Mouse (Mus musculus): ENCODE data around the gene Nedd9. TPM values are rescaled to one million over a fixed set of nuclear protein-coding genes. Genes with fewer than 3 reads are reported as not detected.

Gene Nedd9
- polyA plus RNA-seq, 1 experiment from 2014 or later: 22.9 TPM

DNA sequence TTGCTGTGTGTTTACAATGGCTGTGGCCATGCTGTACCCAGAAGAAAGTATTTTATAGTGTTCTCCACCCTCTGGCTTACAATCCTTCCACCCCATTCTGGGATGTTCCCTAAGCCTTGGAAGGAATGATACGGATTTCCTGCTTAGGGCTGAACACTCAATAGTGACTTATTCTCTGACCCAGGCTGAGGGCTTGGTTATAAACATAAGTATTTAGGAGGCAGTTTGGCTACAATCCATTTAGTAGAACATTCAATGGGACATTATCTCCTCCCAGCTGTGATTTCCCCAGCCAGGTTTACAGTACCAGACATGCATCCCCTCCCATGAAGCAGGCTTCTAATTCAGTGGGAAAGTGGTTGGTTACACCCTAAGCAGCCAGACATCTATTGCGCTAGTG, 17.3 kb upstream of the Nedd9 start:
- H3K4me3 ChIP-seq (ENCODE audit: control insufficient read depth in 1 of 2, insufficient read depth in 1 of 2, low read depth in 1 of 2, low read length in 2 of 2): no peak overlapping the region
- no peaks in the 10 kb centered on the region for H3K9me3 ChIP-seq (ENCODE audit: control insufficient read depth, low read length)
- H3K27me3 ChIP-seq (ENCODE audit: control insufficient read depth, insufficient read depth, low read length): no peaks in the 10 kb centered on the region
- H3K27ac ChIP-seq (replicated peaks in 1 of 2; ENCODE audit: control insufficient read depth in 1 of 2, insufficient read depth in 1 of 2, low read depth in 2 of 2, low read length in 2 of 2): no peak overlapping the region
- no peak overlapping the region for H3K4me2 ChIP-seq (ENCODE audit: low read length)
- H3K4me1 ChIP-seq (ENCODE audit: control insufficient read depth in 2 of 2, insufficient read depth in 2 of 2, low read length in 2 of 2): no peaks in the 10 kb centered on the region
- 83% methylated on average over 2 of the region's 2 CpGs for WGBS
- no peak overlapping the region for H3K9ac ChIP-seq (ENCODE audit: low read length)
- H3K36me3 ChIP-seq (ENCODE audit: control insufficient read depth, insufficient read depth, low read length): no peaks in the 10 kb centered on the region
- no peak for ATAC-seq (ENCODE audit: insufficient number of reproducible peaks, insufficient read depth, low FRiP score, low read depth)

DNA sequence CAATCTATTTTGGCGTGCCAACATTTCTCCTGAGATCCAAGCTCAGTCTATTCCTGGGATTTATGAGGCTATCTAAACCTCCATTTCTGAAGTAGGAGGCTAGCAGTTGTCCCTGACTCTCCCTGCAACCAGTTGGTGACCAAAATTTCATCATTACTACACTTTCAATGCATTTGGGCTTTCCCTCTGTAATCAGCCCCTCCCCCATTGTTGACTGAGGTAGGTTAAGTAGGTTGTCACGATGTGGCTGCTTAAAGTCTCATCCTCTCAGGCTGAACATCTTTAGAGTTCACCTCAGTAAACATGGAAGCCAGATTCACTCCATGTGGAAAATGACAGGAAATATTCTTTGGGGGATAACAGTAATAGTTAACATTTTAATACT, 15.7 kb upstream of the Nedd9 start:
- Histone ChIP-seq H3K4me2 (ENCODE audit: low read length) (no peak overlapping the region), H3K27me3 (ENCODE audit: control insufficient read depth, insufficient read depth, low read length) (no peaks in the 10 kb centered on the region), H3K27ac (replicated peaks in 1 of 2; ENCODE audit: control insufficient read depth in 1 of 2, insufficient read depth in 1 of 2, low read depth in 2 of 2, low read length in 2 of 2) (no peak overlapping the region), H3K36me3 (ENCODE audit: control insufficient read depth, insufficient read depth, low read length) (no peaks in the 10 kb centered on the region), H3K9ac (ENCODE audit: low read length) (no peak overlapping the region), H3K4me3 (ENCODE audit: control insufficient read depth in 1 of 2, insufficient read depth in 1 of 2, low read depth in 1 of 2, low read length in 2 of 2) (no peak overlapping the region), H3K9me3 (ENCODE audit: control insufficient read depth, low read length) (no peaks in the 10 kb centered on the region), H3K4me1 (ENCODE audit: control insufficient read depth in 2 of 2, insufficient read depth in 2 of 2, low read length in 2 of 2) (no peaks in the 10 kb centered on the region)
- WGBS: 70% methylated on average over 2 of the region's 2 CpGs
- ATAC-seq (ENCODE audit: insufficient number of reproducible peaks, insufficient read depth, low FRiP score, low read depth): no peak

DNA sequence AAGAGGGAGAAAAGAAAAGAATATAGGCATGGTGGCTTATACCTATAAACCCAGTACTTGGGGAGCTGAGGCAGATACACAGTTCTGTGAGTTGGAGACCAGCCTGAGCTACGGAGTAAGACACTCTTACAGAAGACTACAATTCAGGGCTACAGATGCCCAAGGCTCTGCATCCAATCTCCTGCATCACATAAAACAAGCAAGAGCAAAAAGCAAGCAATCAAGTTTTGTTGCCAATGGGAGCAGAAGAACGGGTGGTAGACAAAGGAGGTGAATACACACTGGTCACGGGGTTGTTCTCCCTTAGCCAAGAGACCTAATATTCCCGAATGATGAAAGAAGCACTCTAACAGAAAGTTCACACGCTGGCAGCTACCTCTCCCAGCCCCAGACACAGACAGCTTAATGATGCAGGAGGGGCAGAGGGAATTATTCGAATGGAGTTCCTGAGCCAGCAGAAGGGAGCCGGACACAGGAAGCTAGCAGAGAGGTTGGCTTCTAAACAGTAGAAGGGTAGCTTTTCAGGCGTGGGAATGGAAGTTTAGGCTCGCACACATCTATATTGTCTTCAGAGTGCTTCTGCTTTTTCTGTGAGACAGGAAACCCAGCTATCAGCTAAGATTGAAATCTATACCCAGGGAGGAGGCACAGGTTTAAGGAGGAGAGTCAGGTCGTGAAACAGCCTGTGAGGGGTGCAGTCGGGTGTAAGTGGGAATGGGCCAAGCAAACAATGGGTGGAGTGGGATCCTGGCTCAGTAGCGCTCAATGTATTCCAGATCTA, 15.2 kb upstream of the Nedd9 start:
- Histone ChIP-seq H3K9me3 (ENCODE audit: control insufficient read depth, low read length) (no peaks in the 10 kb centered on the region), H3K4me2 (ENCODE audit: low read length) (no peak overlapping the region), H3K4me1 (ENCODE audit: control insufficient read depth in 2 of 2, insufficient read depth in 2 of 2, low read length in 2 of 2) (no peaks in the 10 kb centered on the region), H3K27ac (replicated peaks in 1 of 2; ENCODE audit: control insufficient read depth in 1 of 2, insufficient read depth in 1 of 2, low read depth in 2 of 2, low read length in 2 of 2) (no peak overlapping the region), H3K27me3 (ENCODE audit: control insufficient read depth, insufficient read depth, low read length) (no peaks in the 10 kb centered on the region), H3K4me3 (ENCODE audit: control insufficient read depth in 1 of 2, insufficient read depth in 1 of 2, low read depth in 1 of 2, low read length in 2 of 2) (no peak overlapping the region), H3K9ac (ENCODE audit: low read length) (no peak overlapping the region), H3K36me3 (ENCODE audit: control insufficient read depth, insufficient read depth, low read length) (no peaks in the 10 kb centered on the region)
- 63% methylated on average over 12 of the region's 12 CpGs for WGBS
- ATAC-seq (ENCODE audit: insufficient number of reproducible peaks, insufficient read depth, low FRiP score, low read depth): no peak

DNA sequence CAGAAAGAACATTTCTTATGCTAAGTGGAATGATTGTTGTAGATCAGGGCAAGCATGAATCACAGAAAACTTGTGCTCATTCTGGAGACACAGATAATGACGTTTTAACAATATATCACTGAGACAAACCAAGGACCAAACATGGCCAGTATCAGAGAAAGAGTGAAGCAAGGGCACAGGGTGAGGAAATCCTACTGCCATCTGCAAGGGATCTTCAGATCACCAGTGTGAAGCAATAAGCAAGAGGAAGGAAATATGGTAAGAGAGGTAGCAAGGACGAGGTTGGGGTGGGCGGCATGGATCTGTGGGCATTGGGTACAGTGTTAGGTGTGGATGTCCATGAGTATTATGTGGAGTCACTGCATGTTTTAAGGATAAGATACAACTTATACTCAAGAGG, 13.6 kb upstream of the Nedd9 start:
- H3K9ac ChIP-seq (ENCODE audit: low read length): no peak overlapping the region
- H3K4me1 ChIP-seq (ENCODE audit: control insufficient read depth in 2 of 2, insufficient read depth in 2 of 2, low read length in 2 of 2): no peaks in the 10 kb centered on the region
- no peaks in the 10 kb centered on the region for H3K27me3 ChIP-seq (ENCODE audit: control insufficient read depth, insufficient read depth, low read length)
- ATAC-seq (ENCODE audit: insufficient number of reproducible peaks, insufficient read depth, low FRiP score, low read depth): no peak
- H3K9me3 ChIP-seq (ENCODE audit: control insufficient read depth, low read length): no peaks in the 10 kb centered on the region
- H3K36me3 ChIP-seq (ENCODE audit: control insufficient read depth, insufficient read depth, low read length): no peaks in the 10 kb centered on the region
- no peak overlapping the region for H3K4me3 ChIP-seq (ENCODE audit: control insufficient read depth in 1 of 2, insufficient read depth in 1 of 2, low read depth in 1 of 2, low read length in 2 of 2)
- H3K27ac ChIP-seq (replicated peaks in 1 of 2; ENCODE audit: control insufficient read depth in 1 of 2, insufficient read depth in 1 of 2, low read depth in 2 of 2, low read length in 2 of 2): no peak overlapping the region
- no peak overlapping the region for H3K4me2 ChIP-seq (ENCODE audit: low read length)
- 69% methylated on average over 3 of the region's 3 CpGs for WGBS

DNA sequence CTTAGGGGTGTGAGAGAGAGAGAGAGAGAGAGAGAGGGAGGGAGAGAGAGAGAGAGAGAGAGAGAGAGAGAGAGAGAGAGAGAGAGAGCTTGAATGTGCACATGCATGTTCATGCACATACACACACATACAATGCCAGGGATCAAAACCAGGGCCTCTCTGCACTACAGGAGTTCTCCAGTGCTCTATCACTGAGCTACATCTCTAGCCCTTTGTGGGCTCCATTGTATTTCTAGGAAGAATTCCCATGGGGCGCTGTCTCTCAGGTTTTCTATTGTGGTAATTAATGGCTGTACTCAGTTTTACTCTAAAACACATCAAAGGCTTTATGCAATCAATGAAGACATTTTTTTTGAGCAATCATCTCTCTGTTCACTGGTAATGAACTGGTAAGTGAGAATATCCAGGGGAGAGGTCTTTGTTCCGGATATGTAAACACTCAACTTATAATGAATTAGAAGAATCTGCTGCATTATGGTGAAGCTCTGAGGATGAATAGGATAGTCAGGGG, 11.5 kb upstream of the Nedd9 start:
- H3K4me3 ChIP-seq (ENCODE audit: control insufficient read depth in 1 of 2, insufficient read depth in 1 of 2, low read depth in 1 of 2, low read length in 2 of 2): no peak overlapping the region
- no peak overlapping the region for H3K4me2 ChIP-seq (ENCODE audit: low read length)
- H3K27me3 ChIP-seq (ENCODE audit: control insufficient read depth, insufficient read depth, low read length): no peaks in the 10 kb centered on the region
- 80% methylated on average over 2 of the region's 2 CpGs for WGBS
- no peak overlapping the region for H3K9ac ChIP-seq (ENCODE audit: low read length)
- no peak for ATAC-seq (ENCODE audit: insufficient number of reproducible peaks, insufficient read depth, low FRiP score, low read depth)
- no peaks in the 10 kb centered on the region for H3K9me3 ChIP-seq (ENCODE audit: control insufficient read depth, low read length)
- no peak overlapping the region for H3K27ac ChIP-seq (replicated peaks in 1 of 2; ENCODE audit: control insufficient read depth in 1 of 2, insufficient read depth in 1 of 2, low read depth in 2 of 2, low read length in 2 of 2)
- no peaks in the 10 kb centered on the region for H3K36me3 ChIP-seq (ENCODE audit: control insufficient read depth, insufficient read depth, low read length)
- H3K4me1 ChIP-seq (ENCODE audit: control insufficient read depth in 2 of 2, insufficient read depth in 2 of 2, low read length in 2 of 2): no peaks in the 10 kb centered on the region

DNA sequence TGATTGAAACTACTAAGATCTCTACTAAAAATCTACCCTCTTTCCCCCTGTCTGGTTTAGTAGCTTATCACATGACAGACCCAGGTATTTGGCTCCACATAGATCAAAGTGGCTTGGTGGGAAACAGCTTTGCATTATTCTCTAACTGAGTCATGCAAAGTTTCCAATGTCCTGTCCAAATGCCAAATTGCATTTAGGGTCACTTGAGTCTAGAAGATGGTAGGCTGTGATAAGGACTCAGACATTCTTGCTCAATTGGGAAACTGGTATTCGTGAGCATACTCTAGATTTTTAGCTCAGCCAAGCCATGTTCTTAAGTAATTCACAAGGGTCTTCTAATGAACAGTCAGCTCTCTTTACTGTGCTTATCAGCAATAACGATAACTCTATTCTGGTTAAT, 7.5 kb upstream of the Nedd9 start:
- H3K4me3 ChIP-seq (ENCODE audit: control insufficient read depth in 1 of 2, insufficient read depth in 1 of 2, low read depth in 1 of 2, low read length in 2 of 2): no peak overlapping the region
- no peaks in the 10 kb centered on the region for H3K9me3 ChIP-seq (ENCODE audit: control insufficient read depth, low read length)
- WGBS: 74% methylated on average over 2 of the region's 2 CpGs
- H3K9ac ChIP-seq (ENCODE audit: low read length): no peak overlapping the region
- no peaks in the 10 kb centered on the region; the same call in 1 of the 2 replicates for H3K27me3 ChIP-seq (ENCODE audit: control insufficient read depth, insufficient read depth, low read length)
- no peak overlapping the region for H3K4me2 ChIP-seq (ENCODE audit: low read length)
- no peaks in the 10 kb centered on the region for H3K36me3 ChIP-seq (ENCODE audit: control insufficient read depth, insufficient read depth, low read length)
- no peak overlapping the region for H3K27ac ChIP-seq (replicated peaks in 1 of 2; ENCODE audit: control insufficient read depth in 1 of 2, insufficient read depth in 1 of 2, low read depth in 2 of 2, low read length in 2 of 2)
- ATAC-seq (ENCODE audit: insufficient number of reproducible peaks, insufficient read depth, low FRiP score, low read depth): no peak
- H3K4me1 ChIP-seq (ENCODE audit: control insufficient read depth in 2 of 2, insufficient read depth in 2 of 2, low read length in 2 of 2): no peaks in the 10 kb centered on the region

DNA sequence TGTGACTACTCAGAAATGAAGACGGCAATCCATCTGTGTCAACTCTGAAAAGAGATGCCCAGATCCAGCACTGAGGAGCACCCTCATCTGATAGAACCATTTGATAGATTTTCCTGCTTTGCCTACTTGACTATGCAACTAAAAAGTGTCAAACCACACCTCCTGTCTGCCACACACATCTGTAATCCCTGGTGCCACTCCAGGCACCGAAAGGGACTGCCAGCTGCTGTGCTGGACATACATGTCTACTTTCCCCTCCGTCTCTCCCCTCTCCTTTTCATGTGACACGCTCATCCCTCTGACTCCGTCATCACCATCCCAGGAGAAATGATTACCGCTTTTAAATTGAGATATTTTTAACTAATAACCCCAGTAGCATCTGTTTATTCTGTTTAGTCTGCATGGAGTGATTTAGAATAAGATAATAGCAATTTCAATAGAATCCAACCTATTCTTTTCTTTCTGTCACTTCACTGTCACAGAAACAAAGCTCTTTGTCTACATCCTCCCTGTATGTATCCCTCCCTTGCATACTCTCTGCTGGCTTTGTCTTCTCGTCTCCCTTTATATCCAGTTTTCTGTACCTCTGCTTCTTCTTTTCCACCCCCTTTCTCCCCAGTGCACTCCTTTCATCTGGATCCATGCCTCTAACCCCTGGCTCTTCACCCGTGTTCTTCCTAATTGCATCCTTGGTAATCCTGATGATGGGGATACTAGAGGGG, 5.0 kb upstream of the Nedd9 start:
- no peak overlapping the region for H3K4me3 ChIP-seq (ENCODE audit: control insufficient read depth in 1 of 2, insufficient read depth in 1 of 2, low read depth in 1 of 2, low read length in 2 of 2)
- no peaks in the 10 kb centered on the region for H3K9me3 ChIP-seq (ENCODE audit: control insufficient read depth, low read length)
- no peak overlapping the region for H3K27ac ChIP-seq (replicated peaks in 1 of 2; ENCODE audit: control insufficient read depth in 1 of 2, insufficient read depth in 1 of 2, low read depth in 2 of 2, low read length in 2 of 2)
- H3K36me3 ChIP-seq (ENCODE audit: control insufficient read depth, insufficient read depth, low read length): no peaks in the 10 kb centered on the region
- H3K9ac ChIP-seq (ENCODE audit: low read length): no peak overlapping the region
- no peak overlapping the region for H3K4me2 ChIP-seq (ENCODE audit: low read length)
- H3K4me1 ChIP-seq (ENCODE audit: control insufficient read depth in 2 of 2, insufficient read depth in 2 of 2, low read length in 2 of 2): no peaks in the 10 kb centered on the region
- WGBS: 77% methylated on average over 8 of the region's 8 CpGs
- H3K27me3 ChIP-seq (ENCODE audit: control insufficient read depth, insufficient read depth, low read length): no peaks in the 10 kb centered on the region; the same call in 1 of the 2 replicates
- no peak for ATAC-seq (ENCODE audit: insufficient number of reproducible peaks, insufficient read depth, low FRiP score, low read depth)
